Mouse (Mus musculus) adrenal gland, postnatal 4 days (tissue): ENCODE results near the gene Eef2. TPM values are rescaled to one million over a fixed set of nuclear protein-coding genes. Genes with fewer than 3 reads are reported as not detected.
"Not testable (repeated sequence)": the region's sequence is repeated elsewhere in the genome, so short reads cannot be mapped to it uniquely, and the experiment has no call there.

Experiments used
- DNase-seq, 2 experiments: peaks; one replicate each; pipeline ENCODE4 v3.0.0; 2021 to 2022; ENCODE audit warnings: low spot score in 2 of 2, mixed read lengths in 2 of 2
- total RNA-seq, 2 experiments: library from RNA; stranded (reverse); gene quantifications; 2 replicates each; pipeline ENCODE4 v1.2.3; 2021

The Eef2 gene
- total RNA-seq, 2 experiments from 2014 or later: 1,728 to 1,734 TPM

DNA sequence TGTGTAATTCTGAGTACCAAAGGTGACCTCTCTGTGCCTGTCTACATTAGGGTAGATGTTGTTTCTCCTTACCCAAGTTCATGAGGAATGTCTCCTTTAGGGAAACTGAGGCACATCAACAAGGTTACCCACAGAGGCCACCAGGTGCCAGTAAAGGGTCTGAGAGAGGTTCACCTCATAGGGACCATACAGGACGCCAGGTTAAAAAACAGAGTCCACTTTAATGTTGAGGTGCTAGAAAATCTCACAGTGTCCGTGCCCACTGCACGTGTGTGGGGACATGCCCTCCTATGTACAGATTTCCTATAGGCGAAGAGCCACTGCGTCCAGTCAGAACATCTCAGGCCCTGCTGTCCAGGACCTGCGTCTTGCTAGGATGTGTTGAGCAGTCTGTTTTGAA, 22.6 kb downstream of the Eef2 start:
- DNase-seq: no peak

DNA sequence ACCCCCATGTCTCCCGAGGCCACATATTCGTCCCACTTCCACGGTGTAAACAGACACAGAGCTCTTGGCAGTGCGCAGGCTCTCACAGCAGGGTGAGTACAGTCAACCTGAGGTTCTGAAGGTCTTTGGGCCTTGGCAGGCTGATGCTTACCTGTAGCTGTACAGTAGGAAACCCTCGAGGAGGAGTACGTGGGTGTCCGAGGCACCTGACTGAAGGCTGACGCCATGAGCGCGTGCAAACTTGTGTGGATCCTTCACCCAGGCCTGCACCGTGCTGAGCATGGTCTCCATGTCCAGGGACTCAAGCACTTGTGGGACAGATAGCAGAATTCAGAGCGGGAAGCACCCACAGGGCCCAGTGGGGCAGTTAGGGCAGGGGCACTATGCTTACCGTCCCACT, 23.7 kb downstream of the Eef2 start:
- DNase-seq: no peak

DNA sequence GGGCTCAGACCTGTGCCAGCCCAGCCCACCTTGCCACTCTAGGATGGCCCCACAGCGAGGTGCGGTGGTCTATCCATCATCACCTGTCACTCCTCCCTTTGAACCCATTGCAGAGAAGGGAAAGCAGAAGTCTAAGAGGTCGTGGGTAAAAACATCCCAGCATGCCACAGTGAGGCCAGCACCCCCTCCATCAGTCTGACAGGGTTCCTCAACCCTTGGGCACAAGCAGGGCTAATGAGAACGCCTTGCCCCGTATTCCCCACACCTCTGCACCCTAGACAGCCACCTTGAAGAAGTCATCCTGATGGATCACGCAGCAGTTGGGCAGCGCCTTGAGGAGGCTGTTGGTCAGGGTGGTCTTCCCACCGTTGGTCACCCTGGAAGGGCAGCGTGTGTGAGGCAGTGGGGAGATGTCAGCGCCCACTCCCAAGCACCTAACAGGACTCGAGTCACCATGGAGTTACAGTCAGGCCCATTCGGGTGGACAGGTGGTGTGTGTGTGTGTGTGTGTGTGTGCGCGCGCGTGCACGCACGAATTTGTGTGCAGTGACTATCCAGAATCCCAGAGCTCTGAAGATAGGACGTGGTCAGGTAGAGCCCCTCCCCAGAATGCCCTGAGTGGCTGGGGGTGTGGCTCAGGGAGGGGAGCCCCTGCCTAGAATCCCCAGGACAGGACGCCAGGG, 24.3 kb downstream of the Eef2 start:
- DNase-seq: no peak

GRCm38 (mm10) chr10:81201807-81202758, 25.7 kb downstream of the Eef2 start, which contains the start of gene Nmrk2:
TSS of gene Nmrk2 (minus strand) at chr10:81202051.
- no peak for DNase-seq

GRCm38 (mm10) chr10:81202978-81203720, 26.7 kb downstream of the Eef2 start:
- DNase-seq: no peak

- DNase-seq: no peak
Measured at GRCm38 (mm10) chr10:81204137-81204536, 27.7 kb downstream of the Eef2 start.

DNA sequence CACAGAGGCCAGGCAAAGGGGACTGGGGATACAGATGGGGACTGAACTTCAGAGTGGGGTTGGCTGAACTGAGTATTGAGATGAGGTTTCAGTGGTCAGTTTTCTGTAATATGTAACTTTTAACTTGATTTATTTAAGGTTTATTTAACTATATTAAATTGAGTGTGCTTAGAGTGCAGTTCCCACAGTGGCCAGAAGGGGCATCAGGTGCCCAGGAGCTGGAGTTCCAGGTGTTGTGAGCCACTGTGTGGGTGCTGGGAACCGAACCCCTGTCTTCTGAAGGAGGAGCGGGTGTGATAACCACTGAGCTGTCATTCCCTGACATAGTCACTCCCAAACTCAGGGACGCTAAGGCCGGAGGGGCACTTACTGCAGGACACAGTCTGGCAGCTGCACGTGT, 33.7 kb downstream of the Eef2 start:
- DNase-seq: no peak

- DNase-seq: no peak
Measured at GRCm38 (mm10) chr10:81216260-81216659, 39.8 kb downstream of the Eef2 start.

DNA sequence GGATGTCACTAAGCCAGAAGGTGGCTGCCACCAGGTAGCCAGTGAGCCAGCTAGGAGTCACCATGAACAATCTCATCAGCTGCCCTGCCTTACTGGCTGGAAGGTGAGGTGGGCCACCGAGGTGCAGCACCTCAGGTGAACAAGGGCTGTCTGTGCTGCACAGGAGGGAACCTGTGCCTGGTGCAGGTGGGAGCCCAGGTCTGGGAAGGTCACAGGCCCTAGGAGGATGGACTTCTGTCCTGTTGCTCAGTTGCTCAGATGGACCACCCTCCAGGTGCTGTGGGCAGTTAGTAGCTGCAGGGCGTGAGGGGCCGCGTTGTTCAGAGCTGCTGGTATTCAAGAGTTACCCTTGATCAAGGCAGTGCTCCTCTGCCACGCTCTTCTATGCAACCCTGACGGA, 40.4 kb downstream of the Eef2 start:
- no peak for DNase-seq

- not testable (repeated sequence) for DNase-seq
Measured at GRCm38 (mm10) chr10:81217267-81217666, 40.8 kb downstream of the Eef2 start.

GRCm38 (mm10) chr10:81217964-81218363, 41.5 kb downstream of the Eef2 start:
- peak in 1 of 2 experiments; percentile 33 for DNase-seq

DNA sequence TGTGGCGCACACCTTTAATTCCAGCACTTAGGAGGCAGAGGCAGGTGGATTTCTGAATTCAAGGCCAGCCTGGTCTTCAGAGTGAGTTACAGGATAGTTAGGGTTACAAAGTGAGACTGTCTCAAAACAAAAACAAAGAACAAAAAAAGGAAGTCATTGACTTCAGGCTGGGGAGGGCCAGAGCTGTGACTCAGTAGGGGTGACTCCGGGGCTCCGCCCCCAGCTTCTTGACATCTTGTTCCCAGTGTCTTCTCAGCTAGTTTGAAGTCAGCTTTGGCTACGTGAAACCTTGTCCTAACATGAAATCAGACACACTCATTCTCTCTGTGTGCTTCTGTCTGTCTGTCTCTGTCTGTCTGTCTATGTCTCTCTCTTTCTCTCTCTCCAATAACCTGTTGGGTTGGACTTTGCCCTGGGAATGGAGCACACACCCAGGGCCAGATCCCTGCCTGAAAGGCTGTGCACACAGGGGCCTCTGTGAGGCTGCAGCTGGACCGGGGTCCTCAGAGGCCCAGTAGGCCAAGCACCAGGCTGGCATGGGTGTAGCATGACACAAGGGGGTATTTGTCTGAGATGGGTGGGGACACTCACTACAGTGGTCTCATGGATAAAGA, 45.1 kb downstream of the Eef2 start:
- DNase-seq: no peak

- DNase-seq: not testable (repeated sequence)
Measured at GRCm38 (mm10) chr10:81223731-81224130, 47.3 kb downstream of the Eef2 start.

GRCm38 (mm10) chr10:81229735-81230437, 53.5 kb downstream of the Eef2 start:
- DNase-seq: no peak

- no peak for DNase-seq
Measured at GRCm38 (mm10) chr10:81230438-81231332, 54.3 kb downstream of the Eef2 start, which contains the start of gene Atcay. TSS of gene Atcay (minus strand) at chr10:81230833.

- no peak for DNase-seq
Measured at GRCm38 (mm10) chr10:81231436-81231835, 55.0 kb downstream of the Eef2 start.
